Mouse (Mus musculus) embryonic facial prominence, embryonic 11.5 days (tissue): ENCODE measurements around the gene Tlx1. TPM values are rescaled to one million over a fixed set of nuclear protein-coding genes. Genes with fewer than 3 reads are reported as not detected.
A peak's percentile ranks its signal among the peaks of the same experiment; 100 is the strongest.

Source experiments
- ATAC-seq: fragments of 200-750 bp; cut with Nextera tagmentation; replicated peaks from 2 replicates; pipeline ENCODE4 v1.8.0; 2017; ENCODE audit warnings: low read depth; ENCODE audit not compliant: insufficient number of reproducible peaks, low FRiP score, low TSS enrichment
- DNase-seq: peaks from one replicate; pipeline ENCODE4 v3.0.0-alpha.2; 2015; ENCODE audit warnings: low spot score
- H3K27ac ChIP-seq: fragments of 300-500 bp; sonication (generic); replicated peaks from 2 replicates; pipeline ENCODE4 v1.5.1; 2014; ENCODE audit warnings: mild to moderate bottlenecking, low read depth, low read length, control low read depth
- H3K27me3 ChIP-seq: fragments of 300-500 bp; sonication (generic); 2 replicates; pipeline ENCODE4 v1.6.1; 2014; ENCODE audit warnings: mild to moderate bottlenecking, low read length, moderate library complexity, mixed read lengths; ENCODE audit not compliant: control insufficient read depth, insufficient read depth
- H3K36me3 ChIP-seq: fragments of 300-500 bp; sonication (generic); replicated peaks from 2 replicates; pipeline ENCODE4 v1.6.1; 2014; ENCODE audit warnings: low read depth, mild to moderate bottlenecking, low read length, moderate library complexity, mixed read lengths; ENCODE audit not compliant: control insufficient read depth, insufficient read depth
- H3K4me1 ChIP-seq: fragments of 300-500 bp; sonication (generic); 2 replicates; pipeline ENCODE4 v1.6.1; 2014; ENCODE audit warnings: low read length, mixed read lengths; ENCODE audit not compliant: control insufficient read depth, insufficient read depth
- H3K4me2 ChIP-seq: fragments of 300-500 bp; sonication (generic); 2 replicates; pipeline ENCODE4 v1.6.1; 2014; ENCODE audit warnings: low read depth, mild to moderate bottlenecking, control low read depth, low read length, moderate library complexity
- H3K4me3 ChIP-seq: fragments of 300-500 bp; sonication (generic); 2 replicates; pipeline ENCODE4 v1.5.1; 2014; ENCODE audit warnings: low read depth, low read length, control low read depth
- H3K9ac ChIP-seq: fragments of 300-500 bp; sonication (generic); replicated peaks from 2 replicates; pipeline ENCODE4 v1.6.1; 2014; ENCODE audit warnings: mild to moderate bottlenecking, control low read depth, low read length
- H3K9me3 ChIP-seq: fragments of 300-500 bp; sonication (generic); replicated peaks from 2 replicates; pipeline ENCODE4 v1.6.1; 2016; ENCODE audit warnings: mild to moderate bottlenecking, low read length, inconsistent platforms, mixed read lengths; ENCODE audit not compliant: control insufficient read depth
- WGBS: fragments of 180-500 bp; shearing (Covaris S2); extraction: QIAGEN DNeasy Blood & Tissue Kit; methylation state at CpG from one replicate; pipeline ENCODE4 v1.1.7; 2014; 5-methylcytosine and 5-hydroxymethylcytosine counted together
- polyA plus RNA-seq: library from polyadenylated mRNA; unstranded; fragments of >200 nt; fragmentation: Nextera tagmentation; extraction: Ambion mirVana; gene quantifications from 2 replicates; pipeline ENCODE4 v1.2.1, GENCODE M21; 2014

Gene Tlx1
- polyA plus RNA-seq, 1 experiment from 2014 or later, result 2.0 TPM

DNA sequence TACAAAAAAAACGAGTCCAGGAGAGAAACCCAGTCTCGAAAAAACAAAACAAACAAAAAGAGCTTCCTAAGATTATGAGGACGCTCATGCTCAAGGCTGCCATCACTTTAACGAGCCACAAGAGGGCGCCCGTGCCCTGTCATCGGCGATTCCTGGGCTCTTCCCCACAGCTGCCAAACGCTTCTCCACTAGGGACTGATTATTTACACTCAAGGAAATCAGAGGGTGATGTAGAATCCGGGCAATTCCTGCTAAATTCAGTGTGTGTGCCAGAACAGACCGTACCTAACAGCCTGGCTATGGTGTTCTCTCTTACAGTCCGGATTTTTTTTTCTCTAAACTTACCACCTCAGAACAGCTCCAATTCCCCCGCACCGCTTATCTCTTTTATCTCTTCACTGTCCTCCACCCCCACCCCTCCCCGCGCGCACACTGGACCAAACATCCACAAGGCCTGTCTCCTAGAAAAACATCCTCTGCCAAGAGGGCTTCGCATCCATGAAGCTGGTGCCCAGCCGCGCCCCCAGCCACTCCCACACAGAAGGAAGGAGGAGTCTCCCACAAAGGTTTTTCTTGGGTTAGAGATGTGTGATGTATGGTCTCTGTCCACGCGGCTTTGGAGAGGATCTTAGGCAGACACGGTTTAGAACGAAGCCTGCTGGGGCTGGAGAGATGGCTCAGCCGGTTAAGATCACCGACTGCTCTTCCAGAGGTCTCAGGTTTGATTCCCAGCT, 26.7 kb downstream of the Tlx1 start:
- DNase-seq (peak; percentile 86), ATAC-seq (no peak; the same call in 1 of the 2 replicates)
- Histone ChIP-seq H3K4me1 (no peaks in the 10 kb centered on the region), H3K9me3 (no peaks in the 10 kb centered on the region), H3K27ac (no peak overlapping the region), H3K27me3 (no peaks in the 10 kb centered on the region), H3K9ac (no peak overlapping the region), H3K36me3 (no peaks in the 10 kb centered on the region), H3K4me3 (no peak overlapping the region), H3K4me2 (no peak overlapping the region)
- WGBS, result 26% methylated on average over 26 of the region's 26 CpGs

DNA sequence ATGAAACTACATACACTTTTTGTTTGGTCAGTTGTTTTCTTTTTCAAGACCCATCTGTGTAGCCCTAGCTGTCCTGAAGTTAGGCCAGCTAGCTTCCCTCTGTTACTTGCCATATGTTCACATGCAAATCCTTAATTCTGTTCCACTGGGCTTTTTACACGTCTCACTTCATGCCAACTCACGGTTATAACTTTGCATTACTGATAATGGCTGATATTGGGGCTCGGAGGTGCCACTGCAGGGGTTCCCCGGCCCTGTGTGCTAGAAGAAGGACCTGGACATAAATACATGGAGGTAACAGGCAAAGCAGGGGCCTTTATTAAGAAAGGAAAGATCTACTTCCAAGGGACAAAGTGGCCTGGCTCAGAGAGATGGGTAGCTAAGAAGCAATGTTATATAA, 29.0 kb downstream of the Tlx1 start:
- no peak overlapping the region for H3K4me3 ChIP-seq
- no peaks in the 10 kb centered on the region for H3K36me3 ChIP-seq
- no peaks in the 10 kb centered on the region for H3K27me3 ChIP-seq
- no peak for ATAC-seq
- no peak overlapping the region for H3K9ac ChIP-seq
- H3K9me3 ChIP-seq, result no peaks in the 10 kb centered on the region
- H3K27ac ChIP-seq, result no peak overlapping the region
- H3K4me2 ChIP-seq, result no peak overlapping the region
- DNase-seq, result no peak
- WGBS, result 87% methylated on average over 4 of the region's 4 CpGs
- H3K4me1 ChIP-seq, result no peaks in the 10 kb centered on the region

GRCm38 (mm10) chr19:45180447-45180846, 30.0 kb downstream of the Tlx1 start:
- WGBS, result 92% methylated on average over 5 of the region's 5 CpGs
- no peak overlapping the region for H3K4me3 ChIP-seq

DNA sequence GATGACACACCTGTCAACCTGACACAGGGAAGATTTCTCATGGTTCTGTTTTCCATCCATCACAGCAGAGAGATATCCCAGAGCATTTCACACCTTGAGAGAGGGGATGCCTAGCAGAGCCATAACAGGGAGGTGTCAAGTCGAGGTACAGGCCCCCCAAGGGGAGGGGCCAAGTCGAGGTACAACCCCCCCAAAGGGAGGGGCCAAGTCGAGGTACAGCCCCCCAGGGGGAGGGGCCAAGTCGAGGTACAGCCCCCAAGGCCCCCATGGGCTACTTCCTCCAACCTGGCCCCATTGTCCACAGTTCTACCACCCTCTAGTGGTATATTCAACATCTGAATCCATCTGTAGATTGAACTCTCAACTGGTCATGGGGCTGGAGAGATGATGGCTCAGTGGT, 44.2 kb downstream of the Tlx1 start:
- H3K4me2 ChIP-seq, result no peak overlapping the region

More at GRCm38 (mm10) chr19:45180447-45180846, 30.0 kb downstream of the Tlx1 start:
- no peaks in the 10 kb centered on the region for H3K27me3 ChIP-seq
- H3K4me2 ChIP-seq, result no peak overlapping the region
- ATAC-seq, result no peak
- no peaks in the 10 kb centered on the region for H3K9me3 ChIP-seq
- H3K27ac ChIP-seq, result no peak overlapping the region
- DNase-seq, result no peak
- H3K9ac ChIP-seq, result no peak overlapping the region
- no peaks in the 10 kb centered on the region for H3K36me3 ChIP-seq
- H3K4me1 ChIP-seq, result no peaks in the 10 kb centered on the region

GRCm38 (mm10) chr19:45196967-45197366, 46.5 kb downstream of the Tlx1 start:
- Histone ChIP-seq H3K9ac (no peak overlapping the region), H3K4me1 (no peaks in the 10 kb centered on the region), H3K36me3 (no peaks in the 10 kb centered on the region), H3K27me3 (no peaks in the 10 kb centered on the region), H3K4me2 (no peak overlapping the region), H3K9me3 (peaks cover 4% of the 10 kb centered on the region; the same call in 1 of the 2 replicates), H3K27ac (no peak overlapping the region), H3K4me3 (no peak overlapping the region)
- DNase-seq (no peak), ATAC-seq (no peak)
- 91% methylated on average over 8 of the region's 8 CpGs for WGBS

More for the DNA sequence above, 44.2 kb downstream of the Tlx1 start:
- Histone ChIP-seq H3K4me1 (no peaks in the 10 kb centered on the region), H3K27ac (no peak overlapping the region), H3K27me3 (no peaks in the 10 kb centered on the region), H3K36me3 (no peaks in the 10 kb centered on the region), H3K9me3 (peaks cover 4% of the 10 kb centered on the region; the same call in 1 of the 2 replicates), H3K4me3 (no peak overlapping the region), H3K9ac (no peak overlapping the region)
- 55% methylated on average over 4 of the region's 4 CpGs for WGBS
- ATAC-seq, result no peak
- DNase-seq, result no peak

- no peaks in the 10 kb centered on the region for H3K4me1 ChIP-seq
- H3K36me3 ChIP-seq, result no peaks in the 10 kb centered on the region
- no peak overlapping the region for H3K4me2 ChIP-seq
- H3K9me3 ChIP-seq, result no peaks in the 10 kb centered on the region
- no peak overlapping the region for H3K27ac ChIP-seq
- H3K9ac ChIP-seq, result no peak overlapping the region
- WGBS, result 88% methylated on average over 3 of the region's 3 CpGs
- no peak overlapping the region for H3K4me3 ChIP-seq
- no peaks in the 10 kb centered on the region for H3K27me3 ChIP-seq
- DNase-seq (no peak), ATAC-seq (no peak)
Observed at GRCm38 (mm10) chr19:45205311-45206105, 55.0 kb downstream of the Tlx1 start.

Other genes starting within 250 kb of the Tlx1 start
- gene Slf2, start 219.5 kb upstream of the Tlx1 start, polyA plus RNA-seq, result 52.2 and 57.3 TPM in 2 replicates
- gene Sema4g, start 161.6 kb upstream of the Tlx1 start, polyA plus RNA-seq, result 4.5 TPM in 2 replicates
- gene Twnk, start 145.0 kb upstream of the Tlx1 start, polyA plus RNA-seq, result 18.0 and 19.7 TPM in 2 replicates
- gene Mrpl43, start 144.2 kb upstream of the Tlx1 start, polyA plus RNA-seq, result 62.9 and 66.8 TPM in 2 replicates
- gene Lzts2, start 136.3 kb upstream of the Tlx1 start, polyA plus RNA-seq, result 53.2 and 57.8 TPM in 2 replicates
- gene Pdzd7, start 105.0 kb upstream of the Tlx1 start, polyA plus RNA-seq, result 0.21 and 0.41 TPM in 2 replicates
- gene Sfxn3, start 103.2 kb upstream of the Tlx1 start, polyA plus RNA-seq, result 14.7 and 15.4 TPM in 2 replicates
- 2.9 and 6.5 TPM in 2 replicates for gene Kazald1, start 75.4 kb upstream of the Tlx1 start, polyA plus RNA-seq
- 0.48 and 0.78 TPM in 2 replicates for gene Lbx1, start 85.1 kb downstream of the Tlx1 start, polyA plus RNA-seq
- gene Btrc, start 213.1 kb downstream of the Tlx1 start, polyA plus RNA-seq, result 53.6 and 56.0 TPM in 2 replicates